Mouse (Mus musculus): Measurements from ENCODE around the gene Alkbh6. TPM values are rescaled to one million over a fixed set of nuclear protein-coding genes. Genes with fewer than 3 reads are reported as not detected.

The Alkbh6 gene
- polyA plus RNA-seq, 1 experiment = 28.7 TPM

DNA sequence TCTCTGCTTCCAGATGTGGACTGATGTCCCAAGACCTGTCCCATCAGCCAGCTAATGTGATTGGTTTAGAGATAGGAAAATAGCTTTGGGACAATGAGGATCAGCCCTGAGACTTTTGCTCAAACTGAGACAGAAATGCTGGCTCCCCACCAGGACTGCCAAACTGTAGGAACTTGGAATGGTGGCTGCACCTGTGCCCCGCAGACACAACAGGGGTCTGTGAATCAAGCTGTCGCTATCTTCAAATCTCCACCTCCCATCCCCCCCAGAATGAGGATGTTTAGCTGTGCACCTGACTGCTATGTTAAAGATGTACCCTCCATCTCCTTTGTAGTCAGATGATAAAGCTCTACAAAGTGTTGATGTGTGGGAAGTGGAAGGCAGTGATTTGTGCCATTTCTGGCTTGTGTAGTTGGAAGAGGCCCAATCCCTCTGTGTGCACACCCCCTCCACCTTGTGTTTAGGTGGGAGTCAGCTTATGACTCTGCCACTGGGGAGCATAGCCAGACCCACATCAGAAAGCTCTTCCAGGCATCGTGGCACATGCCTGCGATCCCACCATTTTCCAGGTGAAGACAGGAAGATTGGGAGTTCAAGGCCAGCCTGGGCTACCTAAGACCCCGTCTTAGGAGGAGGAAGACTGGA is 15.9 kb downstream of the Alkbh6 start:
- Histone ChIP-seq H3K36me3 (ENCODE audit: control insufficient read depth, insufficient read depth) (no peaks in the 10 kb centered on the region), H3K79me3 (ENCODE audit: low read depth) (no peaks in the 10 kb centered on the region), H3ac (ENCODE audit: control insufficient read depth, insufficient read length, low read depth) (no peak overlapping the region), H3K4me3 (ENCODE audit: insufficient read depth, poor library complexity, severe bottlenecking) (no peak overlapping the region), H3K79me2 (ENCODE audit: control insufficient read depth, insufficient read depth) (peaks cover 4% of the 10 kb centered on the region), H3K27me3 (ENCODE audit: control insufficient read depth, insufficient read depth, insufficient read length) (peaks cover 5% of the 10 kb centered on the region)
- TF ChIP-seq CEBPB (IDR thresholded peaks at IDR 0.05; ENCODE audit: low read depth) (no peak), FOSL1 (IDR thresholded peaks at IDR 0.05; ENCODE audit: insufficient read depth, low read length, poor library complexity, severe bottlenecking) (no peak), CTCF (IDR thresholded peaks at IDR 0.05; ENCODE audit: control insufficient read depth, insufficient read depth, insufficient read length) (no peak), MYOD1 (IDR thresholded peaks at IDR 0.05; ENCODE audit: control insufficient read depth, insufficient read length, low read depth) (no peak), MYOG (IDR thresholded peaks at IDR 0.05; ENCODE audit: control insufficient read depth, extremely low read depth, insufficient read length) (no peak), USF1 (IDR thresholded peaks at IDR 0.05; ENCODE audit: low read depth) (no peak), MAX (IDR thresholded peaks at IDR 0.05) (no peak)

GRCm38 (mm10) chr7:30325364-30325763 is 16.8 kb downstream of the Alkbh6 start:
- H3ac ChIP-seq (ENCODE audit: control insufficient read depth, insufficient read length, low read depth) = no peak overlapping the region
- no peaks in the 10 kb centered on the region for H3K36me3 ChIP-seq (ENCODE audit: control insufficient read depth, insufficient read depth)
- TF ChIP-seq MYOD1 (IDR thresholded peaks at IDR 0.05; ENCODE audit: control insufficient read depth, insufficient read length, low read depth) (no peak), CEBPB (IDR thresholded peaks at IDR 0.05; ENCODE audit: low read depth) (no peak)
- H3K27me3 ChIP-seq (ENCODE audit: control insufficient read depth, insufficient read depth, insufficient read length) = peaks cover 5% of the 10 kb centered on the region
- no peak overlapping the region for H3K4me3 ChIP-seq (ENCODE audit: insufficient read depth, poor library complexity, severe bottlenecking)
- H3K79me3 ChIP-seq (ENCODE audit: low read depth) = no peaks in the 10 kb centered on the region
- peaks cover 4% of the 10 kb centered on the region for H3K79me2 ChIP-seq (ENCODE audit: control insufficient read depth, insufficient read depth)

- peaks cover 5% of the 10 kb centered on the region for H3K27me3 ChIP-seq (ENCODE audit: control insufficient read depth, insufficient read depth, insufficient read length)
- no peaks in the 10 kb centered on the region for H3K36me3 ChIP-seq (ENCODE audit: control insufficient read depth, insufficient read depth)
- TF ChIP-seq USF1 (IDR thresholded peaks at IDR 0.05; ENCODE audit: low read depth) (no peak), FOSL1 (IDR thresholded peaks at IDR 0.05; ENCODE audit: insufficient read depth, low read length, poor library complexity, severe bottlenecking) (no peak), CEBPB (IDR thresholded peaks at IDR 0.05; ENCODE audit: low read depth) (no peak), MYOD1 (IDR thresholded peaks at IDR 0.05; ENCODE audit: control insufficient read depth, insufficient read length, low read depth) (no peak), CTCF (IDR thresholded peaks at IDR 0.05; ENCODE audit: control insufficient read depth, insufficient read depth, insufficient read length) (no peak), MYOG (IDR thresholded peaks at IDR 0.05; ENCODE audit: control insufficient read depth, extremely low read depth, insufficient read length) (no peak), MAX (IDR thresholded peaks at IDR 0.05) (no peak)
- H3K4me3 ChIP-seq (ENCODE audit: insufficient read depth, poor library complexity, severe bottlenecking) = no peak overlapping the region
- peaks cover 4% of the 10 kb centered on the region for H3K79me2 ChIP-seq (ENCODE audit: control insufficient read depth, insufficient read depth)
- H3K79me3 ChIP-seq (ENCODE audit: low read depth) = no peaks in the 10 kb centered on the region
- no peak overlapping the region for H3ac ChIP-seq (ENCODE audit: control insufficient read depth, insufficient read length, low read depth)
These were observed 17.9 kb downstream of the Alkbh6 start for GRCm38 (mm10) chr7:30326427-30326826.

- TF ChIP-seq MYOG (IDR thresholded peaks at IDR 0.05; ENCODE audit: control insufficient read depth, extremely low read depth, insufficient read length) = no peak
- TF ChIP-seq CTCF (IDR thresholded peaks at IDR 0.05; ENCODE audit: control insufficient read depth, insufficient read depth, insufficient read length) = no peak
- TF ChIP-seq USF1 (IDR thresholded peaks at IDR 0.05; ENCODE audit: low read depth) = no peak
- TF ChIP-seq MYOD1 (IDR thresholded peaks at IDR 0.05; ENCODE audit: control insufficient read depth, insufficient read length, low read depth) = no peak
- no peak for TF ChIP-seq MAX (IDR thresholded peaks at IDR 0.05)
- TF ChIP-seq FOSL1 (IDR thresholded peaks at IDR 0.05; ENCODE audit: insufficient read depth, low read length, poor library complexity, severe bottlenecking) = no peak
- no peak for TF ChIP-seq CEBPB (IDR thresholded peaks at IDR 0.05; ENCODE audit: low read depth)
- Histone ChIP-seq H3K79me3 (ENCODE audit: low read depth) (no peaks in the 10 kb centered on the region), H3K27me3 (ENCODE audit: control insufficient read depth, insufficient read depth, insufficient read length) (peaks cover 5% of the 10 kb centered on the region), H3ac (ENCODE audit: control insufficient read depth, insufficient read length, low read depth) (no peak overlapping the region), H3K79me2 (ENCODE audit: control insufficient read depth, insufficient read depth) (no peaks in the 10 kb centered on the region), H3K36me3 (ENCODE audit: control insufficient read depth, insufficient read depth) (no peaks in the 10 kb centered on the region), H3K4me3 (ENCODE audit: insufficient read depth, poor library complexity, severe bottlenecking) (no peak overlapping the region)
These were observed 18.6 kb downstream of the Alkbh6 start for GRCm38 (mm10) chr7:30327140-30327539.

DNA sequence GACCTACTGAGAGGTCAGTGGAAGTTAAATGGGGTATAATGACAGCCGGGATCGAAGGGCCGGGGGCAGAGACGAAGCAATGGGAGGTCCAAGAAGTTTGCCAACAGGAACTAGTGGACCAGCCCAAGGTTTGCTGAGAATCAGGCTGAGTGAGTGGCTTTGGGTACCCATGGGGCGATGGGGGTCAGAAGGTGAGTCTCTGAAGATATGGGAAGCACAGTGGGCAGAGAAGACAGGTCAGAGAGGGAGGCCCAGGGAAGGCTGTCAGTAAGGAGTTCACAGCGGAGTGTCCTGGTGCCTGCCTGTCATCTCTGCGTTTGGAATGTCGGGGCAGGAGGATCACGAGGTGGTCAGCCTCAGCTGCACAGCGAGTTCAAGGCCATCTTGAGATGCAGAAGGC is 19.9 kb downstream of the Alkbh6 start:
- Histone ChIP-seq H3K27me3 (ENCODE audit: control insufficient read depth, insufficient read depth, insufficient read length) (peaks cover 5% of the 10 kb centered on the region), H3K36me3 (ENCODE audit: control insufficient read depth, insufficient read depth) (no peaks in the 10 kb centered on the region), H3K79me3 (ENCODE audit: low read depth) (no peaks in the 10 kb centered on the region), H3K79me2 (ENCODE audit: control insufficient read depth, insufficient read depth) (no peaks in the 10 kb centered on the region), H3ac (ENCODE audit: control insufficient read depth, insufficient read length, low read depth) (no peak overlapping the region), H3K4me3 (ENCODE audit: insufficient read depth, poor library complexity, severe bottlenecking) (no peak overlapping the region)
- TF ChIP-seq MAX (IDR thresholded peaks at IDR 0.05) (no peak), MYOG (IDR thresholded peaks at IDR 0.05; ENCODE audit: control insufficient read depth, extremely low read depth, insufficient read length) (no peak), FOSL1 (IDR thresholded peaks at IDR 0.05; ENCODE audit: insufficient read depth, low read length, poor library complexity, severe bottlenecking) (no peak), CTCF (IDR thresholded peaks at IDR 0.05; ENCODE audit: control insufficient read depth, insufficient read depth, insufficient read length) (no peak), CEBPB (IDR thresholded peaks at IDR 0.05; ENCODE audit: low read depth) (no peak), USF1 (IDR thresholded peaks at IDR 0.05; ENCODE audit: low read depth) (no peak), MYOD1 (IDR thresholded peaks at IDR 0.05; ENCODE audit: control insufficient read depth, insufficient read length, low read depth) (no peak)

DNA sequence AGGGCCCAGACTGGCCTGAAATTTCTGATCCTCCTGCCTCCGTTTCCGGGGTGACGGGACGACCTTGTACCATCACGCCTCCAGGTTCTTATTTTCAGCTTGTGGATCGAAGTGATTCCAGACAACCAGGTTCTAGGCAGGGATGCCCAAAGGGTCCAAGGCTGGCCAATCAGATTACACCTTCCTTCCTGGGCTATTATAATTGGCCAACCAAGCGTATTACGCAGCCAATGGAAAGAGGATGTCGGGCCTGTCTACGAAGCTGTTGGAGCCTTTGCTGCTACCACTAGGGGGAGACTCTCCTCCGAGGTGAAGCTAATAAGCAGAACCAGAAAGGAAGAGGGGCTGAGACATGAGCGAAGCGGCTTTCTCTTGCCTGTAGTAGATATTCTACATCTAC is 23.4 kb downstream of the Alkbh6 start:
- H3ac ChIP-seq (ENCODE audit: control insufficient read depth, insufficient read length, low read depth) = no peak overlapping the region
- no peaks in the 10 kb centered on the region for H3K36me3 ChIP-seq (ENCODE audit: control insufficient read depth, insufficient read depth)
- no peaks in the 10 kb centered on the region for H3K79me3 ChIP-seq (ENCODE audit: low read depth)
- TF ChIP-seq CTCF (IDR thresholded peaks at IDR 0.05; ENCODE audit: control insufficient read depth, insufficient read depth, insufficient read length) (peak; percentile 6), FOSL1 (IDR thresholded peaks at IDR 0.05; ENCODE audit: insufficient read depth, low read length, poor library complexity, severe bottlenecking) (no peak), MYOG (IDR thresholded peaks at IDR 0.05; ENCODE audit: control insufficient read depth, extremely low read depth, insufficient read length) (no peak), MAX (IDR thresholded peaks at IDR 0.05) (no peak), CEBPB (IDR thresholded peaks at IDR 0.05; ENCODE audit: low read depth) (no peak), MYOD1 (IDR thresholded peaks at IDR 0.05; ENCODE audit: control insufficient read depth, insufficient read length, low read depth) (no peak), USF1 (IDR thresholded peaks at IDR 0.05; ENCODE audit: low read depth) (no peak)
- H3K79me2 ChIP-seq (ENCODE audit: control insufficient read depth, insufficient read depth) = no peaks in the 10 kb centered on the region
- H3K4me3 ChIP-seq (ENCODE audit: insufficient read depth, poor library complexity, severe bottlenecking) = no peak overlapping the region
- H3K27me3 ChIP-seq (ENCODE audit: control insufficient read depth, insufficient read depth, insufficient read length) = peaks cover 27% of the 10 kb centered on the region
